Mouse (Mus musculus) heart, adult 11 months (tissue): ENCODE data around the gene Ispd.
A peak's percentile ranks its signal among the peaks of the same experiment; 100 is the strongest.

Experiments
- DNase-seq: peaks from one replicate; pipeline ENCODE4 v3.0.0; 2022

The Ispd gene

GRCm38 (mm10) chr12:36718417-36718816 is 337.2 kb downstream of the Ispd start:
- peak; percentile 90 for DNase-seq

DNA sequence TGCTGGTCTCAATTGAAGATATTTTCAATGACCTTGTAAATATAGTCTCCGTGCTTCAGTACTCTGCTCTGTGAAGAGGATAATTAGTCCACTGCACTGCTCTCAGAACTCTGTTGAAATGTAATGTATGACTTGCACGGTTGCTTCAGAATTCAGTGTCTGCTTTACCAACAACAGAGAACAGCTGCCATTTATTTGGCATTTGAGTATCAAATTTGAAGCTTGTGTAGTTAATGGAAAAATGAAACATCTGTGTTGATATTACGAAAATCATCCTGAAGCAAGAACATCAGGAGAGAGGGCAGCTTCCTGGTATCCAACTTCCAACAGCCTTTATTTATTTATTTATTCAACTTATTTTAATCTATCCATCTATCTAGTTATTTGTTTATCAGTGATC is 337.8 kb downstream of the Ispd start:
- DNase-seq: no peak

DNA sequence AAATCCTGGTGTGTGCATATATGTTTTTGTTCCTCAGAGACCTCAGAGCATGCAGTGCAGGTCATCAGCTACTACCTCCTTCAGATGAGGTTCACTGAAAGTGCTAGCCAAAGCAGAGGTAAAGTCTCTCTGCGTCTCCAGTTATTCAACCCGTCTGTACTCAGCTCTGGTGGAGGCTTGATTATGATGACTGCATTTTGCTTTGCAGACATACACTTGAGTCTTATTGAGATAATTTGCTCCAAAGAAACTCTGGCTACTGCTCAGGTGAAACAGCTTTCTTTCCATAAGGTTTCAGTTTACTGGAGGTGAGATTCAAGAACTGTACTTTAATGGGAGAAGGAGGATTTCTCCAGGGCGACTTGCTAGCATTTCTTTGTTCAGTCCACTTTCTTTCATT is 339.5 kb downstream of the Ispd start:
- no peak for DNase-seq

GRCm38 (mm10) chr12:36721223-36721622 is 340.0 kb downstream of the Ispd start:
- DNase-seq: no peak

GRCm38 (mm10) chr12:36722754-36723153 is 341.5 kb downstream of the Ispd start:
- peak; percentile 96 for DNase-seq

GRCm38 (mm10) chr12:36723302-36723701 is 342.1 kb downstream of the Ispd start:
- peak; percentile 91 for DNase-seq

GRCm38 (mm10) chr12:36724297-36724696 is 343.0 kb downstream of the Ispd start:
- no peak for DNase-seq

GRCm38 (mm10) chr12:36725250-36725649 is 344.0 kb downstream of the Ispd start:
- no peak for DNase-seq

DNA sequence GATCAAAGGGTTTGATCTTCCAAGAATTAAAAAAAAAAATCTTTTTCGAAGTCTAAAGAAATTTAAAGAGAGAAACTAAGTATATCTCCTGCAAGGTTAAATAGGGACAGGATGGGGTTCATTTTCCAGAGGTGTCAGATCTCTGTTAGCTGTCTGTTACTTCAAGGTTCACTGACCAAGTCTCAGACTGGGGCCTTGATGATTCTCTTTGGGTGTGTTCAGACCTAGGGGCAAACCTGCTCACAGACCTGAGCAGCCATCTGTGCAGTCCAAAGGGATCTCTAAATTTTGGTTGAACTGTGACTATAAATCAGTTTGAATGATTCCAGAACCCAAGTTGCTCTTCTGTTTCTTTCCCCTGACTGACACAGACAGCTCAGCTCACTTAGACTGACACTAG is 344.8 kb downstream of the Ispd start:
- no peak for DNase-seq

DNA sequence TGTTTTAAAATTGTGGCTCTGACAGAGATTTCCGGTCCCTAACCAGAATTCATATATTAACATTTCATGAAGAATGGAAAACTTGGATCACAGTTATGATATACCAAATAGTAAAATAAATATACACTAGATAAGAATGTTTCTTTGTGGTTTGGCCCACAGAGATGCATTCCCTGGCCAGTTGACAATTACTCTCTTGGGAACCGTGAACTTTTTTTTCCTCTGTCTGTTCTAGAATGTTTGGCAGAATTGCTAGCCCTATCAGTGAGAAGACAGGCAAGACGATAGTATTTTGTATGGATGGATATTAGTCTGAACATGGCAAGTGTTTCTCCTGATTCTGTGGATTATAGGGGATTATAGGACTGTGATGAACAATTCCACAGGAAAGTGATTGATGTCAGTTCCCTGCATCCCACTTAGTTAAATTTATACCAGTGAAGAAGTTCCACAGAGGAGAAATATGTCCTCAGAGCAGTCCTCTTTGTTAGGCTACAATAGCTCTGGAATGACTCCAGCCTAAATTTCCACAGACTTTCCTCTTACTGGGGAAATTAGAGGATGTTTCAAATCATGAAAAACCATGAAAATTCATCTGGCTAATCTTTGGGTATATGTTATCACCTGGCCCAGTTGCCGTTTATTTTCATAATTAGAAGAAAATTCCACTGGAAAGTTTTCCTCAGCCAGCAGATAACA is 352.6 kb downstream of the Ispd start:
- DNase-seq: peak; percentile 87
